11 mouse cellular contexts compared by ENCODE assay signal in the genomic region with DNA sequence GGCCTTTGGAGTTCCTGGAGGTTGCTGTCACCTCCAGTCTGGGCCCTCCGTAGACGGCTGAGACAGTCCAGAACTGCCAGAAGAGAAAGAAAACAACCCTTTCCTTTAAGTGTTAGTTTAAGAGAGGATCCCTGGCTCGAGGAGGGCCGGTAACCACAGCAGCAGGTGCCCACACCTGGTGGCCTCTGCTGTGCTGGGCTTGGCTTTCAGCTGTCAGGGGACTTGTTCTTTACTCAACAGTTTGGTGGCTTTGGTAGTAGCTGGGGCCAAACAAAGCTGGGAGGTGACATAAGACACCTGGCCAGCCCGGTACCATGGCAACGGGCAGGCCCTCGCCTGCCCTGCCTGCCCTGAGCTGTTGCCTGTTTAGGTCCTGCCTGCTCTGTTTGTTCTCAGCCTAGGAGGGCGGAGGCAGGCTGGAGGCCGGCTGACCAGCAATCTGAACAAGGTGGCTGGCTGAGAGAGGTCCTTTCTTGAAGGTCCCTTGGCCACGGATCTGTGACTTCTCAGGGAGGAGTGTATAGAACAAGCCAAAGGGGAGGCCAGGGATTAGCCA.
DNase-seq lines count a peak whose midpoint lies in the region; ATAC-seq and TF ChIP-seq lines count a peak whose summit lies in the region.
"Had no signal": no experiment of that assay in that cellular context is flagged by ENCODE, and none has a peak within 500 bp of the region (broad histone marks: within the 10 kb centered on the region; RNA-seq: fewer than 3 reads in every experiment).

No protein-coding gene starts in this region.

- H3K9me3 ChIP-seq in heart, embryonic 10.5 days: no peaks in the 10 kb centered on the region
- no peaks in the 10 kb centered on the region for H3K9me3 ChIP-seq in liver, embryonic 11.5 days (ENCODE audit: control insufficient read depth, low read length)
- no peaks in the 10 kb centered on the region for H3K9me3 ChIP-seq in stomach, embryonic 16.5 days (replicated peaks; ENCODE audit: control insufficient read depth, low read length)
- H3K9me3 ChIP-seq: embryonic facial prominence, embryonic 12.5 days; heart, embryonic 12.5 days had no signal

- peaks cover 74% of the 10 kb centered on the region for H3K4me1 ChIP-seq in heart, embryonic 10.5 days
- H3K4me1 ChIP-seq in heart, adult 2 months (ENCODE audit: control insufficient read depth, insufficient read depth, low read length): peaks cover 3% of the 10 kb centered on the region; the same call in 1 of the 2 replicates
- peaks cover 7% of the 10 kb centered on the region; the same call in 1 of the 2 replicates for H3K4me1 ChIP-seq in liver, embryonic 11.5 days (replicated peaks; ENCODE audit: control insufficient read depth, insufficient read depth, low read length)
- H3K4me1 ChIP-seq in stomach, embryonic 16.5 days (ENCODE audit: control insufficient read depth, insufficient read depth, low read length): peaks cover 53% of the 10 kb centered on the region

- no peak overlapping the region for H3K4me3 ChIP-seq in heart, embryonic 10.5 days
- H3K4me3 ChIP-seq in heart, adult 2 months: no peak overlapping the region
- no peak overlapping the region for H3K4me3 ChIP-seq in liver, embryonic 11.5 days (ENCODE audit: low read depth, low read length)
- no peak overlapping the region for H3K4me3 ChIP-seq in stomach, embryonic 16.5 days (replicated peaks; ENCODE audit: low read length)
- H3K4me3 ChIP-seq in layer of hippocampus, adult 2 months: no peak overlapping the region
- H3K4me3 ChIP-seq: embryonic facial prominence, embryonic 12.5 days; heart, embryonic 12.5 days had no signal

- ATAC-seq in liver, embryonic 11.5 days (replicated peaks; ENCODE audit: low FRiP score): peak; percentile 56; the same call in 1 of the 2 replicates
- peak; percentile 82 for ATAC-seq in stomach, embryonic 16.5 days (ENCODE audit: insufficient read depth, low FRiP score)

- peaks cover 58% of the 10 kb centered on the region for H3K27me3 ChIP-seq in heart, embryonic 10.5 days (ENCODE audit: insufficient read depth, poor library complexity, severe bottlenecking)
- no peaks in the 10 kb centered on the region for H3K27me3 ChIP-seq in heart, adult 2 months (ENCODE audit: control insufficient read depth, insufficient read depth, low read length)
- H3K27me3 ChIP-seq in liver, embryonic 11.5 days (replicated peaks; ENCODE audit: control insufficient read depth, insufficient read depth, low read length): peaks cover 36% of the 10 kb centered on the region
- peaks cover 20% of the 10 kb centered on the region for H3K27me3 ChIP-seq in stomach, embryonic 16.5 days (ENCODE audit: control insufficient read depth, insufficient read depth, low read length)

- no peak for DNase-seq in heart, embryonic 10.5 days (ENCODE audit: low spot score)
- no peak for DNase-seq in heart, adult 2 months
- peak; percentile 81 for DNase-seq in kidney, adult 11 months
- no peak for DNase-seq in liver, embryonic 11.5 days (ENCODE audit: low spot score)
- no peak for DNase-seq in gastrocnemius, postnatal 36 days
- DNase-seq in frontal cortex, postnatal 25 days (ENCODE audit: low spot score in 2 of 2): no peak
- no peak for DNase-seq in layer of hippocampus, adult 2 months (ENCODE audit: low spot score in 2 of 2)
- DNase-seq: thymus, postnatal 36 days had no signal

- no peaks in the 10 kb centered on the region for H3K79me2 ChIP-seq in heart, adult 2 months (replicated peaks; ENCODE audit: control insufficient read depth, insufficient read depth, low read length)

- H3K4me2 ChIP-seq in liver, embryonic 11.5 days: no peak overlapping the region
- peak overlapping the region; percentile 9; the same call in 1 of the 2 replicates for H3K4me2 ChIP-seq in stomach, embryonic 16.5 days (ENCODE audit: low read depth, low read length)
- H3K4me2 ChIP-seq: embryonic facial prominence, embryonic 12.5 days; heart, embryonic 12.5 days had no signal

- 46% methylated on average over 10 of the region's 10 CpGs for WGBS in heart, embryonic 10.5 days
- 70% methylated on average over 10 of the region's 10 CpGs for WGBS in heart, adult 2 months
- 53% methylated on average over 10 of the region's 10 CpGs for WGBS in liver, embryonic 11.5 days
- WGBS in stomach, embryonic 16.5 days: 28% methylated on average over 10 of the region's 10 CpGs

- intact Hi-C loops in heart, adult 2 months (cut with DNase I): no loop called here
- intact Hi-C loops in gastrocnemius, postnatal 36 days (cut with DNase I): no loop called here

- no peak for TF ChIP-seq POLR2A in heart, adult 2 months (IDR thresholded peaks at IDR 0.05; ENCODE audit: insufficient read depth, low read depth, low read length)

- peaks cover 97% of the 10 kb centered on the region for H3K36me3 ChIP-seq in heart, embryonic 10.5 days
- H3K36me3 ChIP-seq in heart, adult 2 months (ENCODE audit: control insufficient read depth, insufficient read depth, low read length): no peaks in the 10 kb centered on the region
- no peaks in the 10 kb centered on the region for H3K36me3 ChIP-seq in liver, embryonic 11.5 days (ENCODE audit: control insufficient read depth, insufficient read depth, low read length)
- no peaks in the 10 kb centered on the region for H3K36me3 ChIP-seq in stomach, embryonic 16.5 days (ENCODE audit: control insufficient read depth, insufficient read depth, low read length)
- H3K36me3 ChIP-seq: embryonic facial prominence, embryonic 12.5 days had no signal

- H3K9ac ChIP-seq in heart, adult 2 months (ENCODE audit: low read depth, low read length): no peak overlapping the region
- no peak overlapping the region for H3K9ac ChIP-seq in liver, embryonic 11.5 days (ENCODE audit: low read depth, low read length)
- peak overlapping the region; percentile 39 for H3K9ac ChIP-seq in stomach, embryonic 16.5 days (ENCODE audit: low read length)
- H3K9ac ChIP-seq: embryonic facial prominence, embryonic 12.5 days; heart, embryonic 12.5 days had no signal

- 0 out of 2 replicates have a peak overlapping the region, but pooled peaks have one; percentile 7 for H3K27ac ChIP-seq in heart, embryonic 10.5 days
- no peak overlapping the region for H3K27ac ChIP-seq in heart, adult 2 months
- H3K27ac ChIP-seq in liver, embryonic 11.5 days (ENCODE audit: low read depth, low read length): no peak overlapping the region
- peak overlapping the region; percentile 71 for H3K27ac ChIP-seq in stomach, embryonic 16.5 days (ENCODE audit: low read length)
- H3K27ac ChIP-seq in layer of hippocampus, adult 2 months: no peak overlapping the region
- H3K27ac ChIP-seq: embryonic facial prominence, embryonic 12.5 days had no signal

- TF ChIP-seq CTCF in heart, adult 2 months (IDR thresholded peaks at IDR 0.05): no peak
- no peak for TF ChIP-seq CTCF in layer of hippocampus, adult 2 months (conservative IDR thresholded peaks at IDR 0.05)

- TF ChIP-seq EP300 in heart, adult 2 months (IDR thresholded peaks at IDR 0.05; ENCODE audit: insufficient read depth, low read depth, low read length): no peak

Comparison
In these comparisons a context has a peak if more than half of its experiments do, and no peak if none do; other contexts are left out.
1. H3K27ac ChIP-seq: peak in heart, embryonic 10.5 days (single experiment) and stomach, embryonic 16.5 days (single experiment); none in heart, adult 2 months (single experiment), liver, embryonic 11.5 days (single experiment) and layer of hippocampus, adult 2 months (single experiment).